Mouse (Mus musculus): ENCODE results near the gene Tmem121. TPM values are rescaled to one million over a fixed set of nuclear protein-coding genes. Genes with fewer than 3 reads are reported as not detected.

Gene Tmem121
- polyA plus RNA-seq, 1 experiment from 2014 or later: 5.8 TPM

GRCm38 (mm10) chr12:113148381-113149035 is 37.2 kb upstream of the Tmem121 start:
- H3K36me3 ChIP-seq (ENCODE audit: control insufficient read depth, insufficient read depth, low read length): peaks cover 18% of the 10 kb centered on the region
- H3K4me3 ChIP-seq (ENCODE audit: low read length): no peak overlapping the region
- H3K27me3 ChIP-seq (ENCODE audit: control insufficient read depth, insufficient read depth, low read depth, low read length): no peaks in the 10 kb centered on the region
- no peaks in the 10 kb centered on the region for H3K9me3 ChIP-seq (ENCODE audit: control insufficient read depth, low read length)
- peaks cover 32% of the 10 kb centered on the region for H3K4me1 ChIP-seq (replicated peaks; ENCODE audit: control insufficient read depth, insufficient read depth, low read length)
- WGBS: 36% methylated on average over 16 of the region's 16 CpGs
- no peak overlapping the region for H3K4me2 ChIP-seq (ENCODE audit: low read depth, low read length)
- ATAC-seq (ENCODE audit: low read depth): no peak
- H3K27ac ChIP-seq (ENCODE audit: low read length): no peak overlapping the region
- no peak overlapping the region for H3K9ac ChIP-seq (ENCODE audit: low read length)

GRCm38 (mm10) chr12:113149341-113149740 is 36.4 kb upstream of the Tmem121 start:
- WGBS: 54% methylated on average over 4 of the region's 4 CpGs
- ATAC-seq (ENCODE audit: low read depth): no peak
- Histone ChIP-seq H3K4me3 (ENCODE audit: low read length) (no peak overlapping the region), H3K9ac (ENCODE audit: low read length) (no peak overlapping the region), H3K27me3 (ENCODE audit: control insufficient read depth, insufficient read depth, low read depth, low read length) (no peaks in the 10 kb centered on the region), H3K36me3 (ENCODE audit: control insufficient read depth, insufficient read depth, low read length) (peaks cover 13% of the 10 kb centered on the region), H3K4me2 (ENCODE audit: low read depth, low read length) (no peak overlapping the region), H3K27ac (ENCODE audit: low read length) (no peak overlapping the region), H3K4me1 (replicated peaks; ENCODE audit: control insufficient read depth, insufficient read depth, low read length) (peaks cover 25% of the 10 kb centered on the region), H3K9me3 (ENCODE audit: control insufficient read depth, low read length) (no peaks in the 10 kb centered on the region)

- Histone ChIP-seq H3K4me2 (ENCODE audit: low read depth, low read length) (no peak overlapping the region), H3K27ac (ENCODE audit: low read length) (no peak overlapping the region), H3K4me1 (replicated peaks; ENCODE audit: control insufficient read depth, insufficient read depth, low read length) (peaks cover 28% of the 10 kb centered on the region), H3K27me3 (ENCODE audit: control insufficient read depth, insufficient read depth, low read depth, low read length) (no peaks in the 10 kb centered on the region), H3K9me3 (ENCODE audit: control insufficient read depth, low read length) (no peaks in the 10 kb centered on the region), H3K9ac (ENCODE audit: low read length) (no peak overlapping the region), H3K4me3 (ENCODE audit: low read length) (no peak overlapping the region), H3K36me3 (ENCODE audit: control insufficient read depth, insufficient read depth, low read length) (peaks cover 8% of the 10 kb centered on the region)
- no peak for ATAC-seq (ENCODE audit: low read depth)
- WGBS: 78% methylated on average over 3 of the region's 3 CpGs
Measured at GRCm38 (mm10) chr12:113149896-113150295, 35.8 kb upstream of the Tmem121 start.

GRCm38 (mm10) chr12:113150591-113150990 is 35.1 kb upstream of the Tmem121 start:
- Histone ChIP-seq H3K4me3 (ENCODE audit: low read length) (no peak overlapping the region), H3K9me3 (ENCODE audit: control insufficient read depth, low read length) (no peaks in the 10 kb centered on the region), H3K27ac (ENCODE audit: low read length) (no peak overlapping the region), H3K9ac (ENCODE audit: low read length) (no peak overlapping the region), H3K36me3 (ENCODE audit: control insufficient read depth, insufficient read depth, low read length) (peaks cover 5% of the 10 kb centered on the region), H3K4me2 (ENCODE audit: low read depth, low read length) (no peak overlapping the region), H3K27me3 (ENCODE audit: control insufficient read depth, insufficient read depth, low read depth, low read length) (no peaks in the 10 kb centered on the region), H3K4me1 (replicated peaks; ENCODE audit: control insufficient read depth, insufficient read depth, low read length) (peaks cover 33% of the 10 kb centered on the region)
- 72% methylated on average over 4 of the region's 4 CpGs for WGBS
- no peak for ATAC-seq (ENCODE audit: low read depth)

- peak overlapping the region; percentile 70; the same call in 1 of the 2 replicates for H3K4me2 ChIP-seq (ENCODE audit: low read depth, low read length)
- WGBS: 57% methylated on average over 8 of the region's 8 CpGs
Measured at GRCm38 (mm10) chr12:113151046-113151445, 34.7 kb upstream of the Tmem121 start.

GRCm38 (mm10) chr12:113151661-113152271 is 34.0 kb upstream of the Tmem121 start:
- H3K36me3 ChIP-seq (ENCODE audit: control insufficient read depth, insufficient read depth, low read length): 0 out of 2 replicates have a peak, but pooled peaks cover 2% of the 10 kb centered on the region
- peaks cover 27% of the 10 kb centered on the region for H3K4me1 ChIP-seq (replicated peaks; ENCODE audit: control insufficient read depth, insufficient read depth, low read length)
- H3K4me3 ChIP-seq (ENCODE audit: low read length): peak overlapping the region; percentile 51
- no peaks in the 10 kb centered on the region for H3K27me3 ChIP-seq (ENCODE audit: control insufficient read depth, insufficient read depth, low read depth, low read length)
- H3K9ac ChIP-seq (ENCODE audit: low read length): peak overlapping the region; percentile 76
- WGBS: 1% methylated on average over 36 of the region's 36 CpGs
- H3K4me2 ChIP-seq (ENCODE audit: low read depth, low read length): peak overlapping the region; percentile 70
- no peak for ATAC-seq (ENCODE audit: low read depth)
- H3K9me3 ChIP-seq (ENCODE audit: control insufficient read depth, low read length): no peaks in the 10 kb centered on the region
- no peak overlapping the region for H3K27ac ChIP-seq (ENCODE audit: low read length)

More at GRCm38 (mm10) chr12:113151046-113151445, 34.7 kb upstream of the Tmem121 start:
- no peak overlapping the region; the same call in 1 of the 2 replicates for H3K4me3 ChIP-seq (ENCODE audit: low read length)
- no peaks in the 10 kb centered on the region for H3K27me3 ChIP-seq (ENCODE audit: control insufficient read depth, insufficient read depth, low read depth, low read length)
- ATAC-seq (ENCODE audit: low read depth): no peak
- peaks cover 31% of the 10 kb centered on the region for H3K4me1 ChIP-seq (replicated peaks; ENCODE audit: control insufficient read depth, insufficient read depth, low read length)
- H3K27ac ChIP-seq (ENCODE audit: low read length): no peak overlapping the region
- H3K9ac ChIP-seq (ENCODE audit: low read length): no peak overlapping the region
- H3K36me3 ChIP-seq (ENCODE audit: control insufficient read depth, insufficient read depth, low read length): 0 out of 2 replicates have a peak, but pooled peaks cover 2% of the 10 kb centered on the region
- no peaks in the 10 kb centered on the region for H3K9me3 ChIP-seq (ENCODE audit: control insufficient read depth, low read length)

- Histone ChIP-seq H3K9me3 (ENCODE audit: control insufficient read depth, low read length) (no peaks in the 10 kb centered on the region), H3K27me3 (ENCODE audit: control insufficient read depth, insufficient read depth, low read depth, low read length) (no peaks in the 10 kb centered on the region), H3K4me3 (ENCODE audit: low read length) (peak overlapping the region; percentile 51), H3K27ac (ENCODE audit: low read length) (no peak overlapping the region), H3K4me2 (ENCODE audit: low read depth, low read length) (peak overlapping the region; percentile 70), H3K9ac (ENCODE audit: low read length) (peak overlapping the region; percentile 76), H3K4me1 (replicated peaks; ENCODE audit: control insufficient read depth, insufficient read depth, low read length) (peaks cover 30% of the 10 kb centered on the region), H3K36me3 (ENCODE audit: control insufficient read depth, insufficient read depth, low read length) (0 out of 2 replicates have a peak, but pooled peaks cover 2% of the 10 kb centered on the region)
- no peak for ATAC-seq (ENCODE audit: low read depth)
- WGBS: 14% methylated on average over 19 of the region's 19 CpGs
Measured at GRCm38 (mm10) chr12:113152272-113152661, 33.5 kb upstream of the Tmem121 start.

GRCm38 (mm10) chr12:113152991-113153525 is 32.7 kb upstream of the Tmem121 start:
- H3K36me3 ChIP-seq (ENCODE audit: control insufficient read depth, insufficient read depth, low read length): peaks cover 5% of the 10 kb centered on the region; the same call in 1 of the 2 replicates
- no peak overlapping the region for H3K9ac ChIP-seq (ENCODE audit: low read length)
- H3K4me1 ChIP-seq (replicated peaks; ENCODE audit: control insufficient read depth, insufficient read depth, low read length): peaks cover 32% of the 10 kb centered on the region
- WGBS: 81% methylated on average over 6 of the region's 6 CpGs
- no peaks in the 10 kb centered on the region for H3K9me3 ChIP-seq (ENCODE audit: control insufficient read depth, low read length)
- no peak overlapping the region; the same call in 1 of the 2 replicates for H3K4me2 ChIP-seq (ENCODE audit: low read depth, low read length)
- H3K27ac ChIP-seq (ENCODE audit: low read length): no peak overlapping the region
- H3K27me3 ChIP-seq (ENCODE audit: control insufficient read depth, insufficient read depth, low read depth, low read length): no peaks in the 10 kb centered on the region
- H3K4me3 ChIP-seq (ENCODE audit: low read length): no peak overlapping the region
- ATAC-seq (ENCODE audit: low read depth): no peak

- Histone ChIP-seq H3K4me2 (ENCODE audit: low read depth, low read length) (no peak overlapping the region), H3K9ac (ENCODE audit: low read length) (no peak overlapping the region), H3K27me3 (ENCODE audit: control insufficient read depth, insufficient read depth, low read depth, low read length) (no peaks in the 10 kb centered on the region), H3K9me3 (ENCODE audit: control insufficient read depth, low read length) (no peaks in the 10 kb centered on the region), H3K27ac (ENCODE audit: low read length) (no peak overlapping the region), H3K4me3 (ENCODE audit: low read length) (no peak overlapping the region), H3K4me1 (replicated peaks; ENCODE audit: control insufficient read depth, insufficient read depth, low read length) (peaks cover 29% of the 10 kb centered on the region), H3K36me3 (ENCODE audit: control insufficient read depth, insufficient read depth, low read length) (peaks cover 7% of the 10 kb centered on the region; the same call in 1 of the 2 replicates)
- 89% methylated on average over 7 of the region's 7 CpGs for WGBS
- no peak for ATAC-seq (ENCODE audit: low read depth)
Measured at GRCm38 (mm10) chr12:113153971-113154370, 31.8 kb upstream of the Tmem121 start.

Data from lung, embryonic 16.5 days (tissue).